Mouse (Mus musculus): ENCODE results near the gene CN725425. TPM values are rescaled to one million over a fixed set of nuclear protein-coding genes. Genes with fewer than 3 reads are reported as not detected.

The CN725425 gene
- polyA plus RNA-seq, 1 experiment from 2014 or later: not detected

- Histone ChIP-seq H3K27ac (ENCODE audit: low read depth, low read length) (no peak overlapping the region), H3K4me1 (replicated peaks; ENCODE audit: control insufficient read depth, insufficient read depth, low read length) (no peaks in the 10 kb centered on the region), H3K4me3 (ENCODE audit: low read depth, low read length) (no peak overlapping the region), H3K27me3 (replicated peaks; ENCODE audit: control insufficient read depth, insufficient read depth, low read length) (no peaks in the 10 kb centered on the region), H3K4me2 (replicated peaks; ENCODE audit: low read depth) (no peak overlapping the region), H3K36me3 (ENCODE audit: control insufficient read depth, insufficient read depth) (no peaks in the 10 kb centered on the region), H3K9me3 (ENCODE audit: control insufficient read depth) (no peaks in the 10 kb centered on the region), H3K9ac (ENCODE audit: low read depth, low read length) (no peak overlapping the region)
- WGBS: 82% methylated on average over 13 of the region's 13 CpGs
- ATAC-seq: no peak
- no peak for TF ChIP-seq CTCF (IDR thresholded peaks at IDR 0.05; ENCODE audit: low read depth)
These were observed 31.3 kb upstream of the CN725425 start for GRCm38 (mm10) chr15:91167850-91168562.

DNA sequence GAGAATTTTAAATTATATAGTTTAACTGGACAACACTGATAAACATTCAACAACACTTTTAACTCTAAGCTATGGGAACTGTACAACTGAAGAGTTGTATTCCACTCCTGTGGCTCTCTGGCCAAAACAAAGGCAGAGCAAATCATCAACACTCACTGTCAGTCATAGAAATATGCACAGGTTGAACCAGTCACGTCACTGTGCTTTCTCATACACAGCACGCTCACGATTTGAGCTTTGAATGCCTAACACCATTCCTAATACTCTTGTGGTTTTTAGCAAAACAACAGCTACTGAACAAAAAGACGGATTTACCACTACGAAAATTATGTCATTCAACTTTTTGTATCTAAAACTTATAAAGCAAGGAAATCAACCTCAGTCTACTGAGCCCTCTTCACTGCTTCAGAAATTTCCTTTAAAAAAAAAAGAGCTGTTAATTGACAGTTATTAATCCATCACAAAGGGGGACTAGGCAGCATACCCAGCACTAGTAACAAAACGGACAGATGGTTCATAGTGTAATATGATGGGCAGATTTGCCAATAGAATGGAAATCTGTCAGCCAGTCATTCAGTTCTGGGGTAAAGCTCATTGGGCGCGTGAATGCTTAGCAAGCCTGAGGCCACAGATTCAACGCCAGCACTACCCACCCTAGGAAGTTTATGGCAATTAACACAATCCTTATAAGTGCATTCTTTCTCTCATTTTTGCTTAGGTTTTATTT, 28.5 kb upstream of the CN725425 start:
- no peak for TF ChIP-seq CTCF (IDR thresholded peaks at IDR 0.05; ENCODE audit: low read depth)
- no peak overlapping the region for H3K4me3 ChIP-seq (ENCODE audit: low read depth, low read length)

GRCm38 (mm10) chr15:91171332-91171731, 28.0 kb upstream of the CN725425 start:
- H3K4me2 ChIP-seq (replicated peaks; ENCODE audit: low read depth): no peak overlapping the region
- no peak for ATAC-seq
- no peaks in the 10 kb centered on the region for H3K36me3 ChIP-seq (ENCODE audit: control insufficient read depth, insufficient read depth)
- H3K27me3 ChIP-seq (replicated peaks; ENCODE audit: control insufficient read depth, insufficient read depth, low read length): no peaks in the 10 kb centered on the region
- no peak overlapping the region for H3K4me3 ChIP-seq (ENCODE audit: low read depth, low read length)
- H3K9ac ChIP-seq (ENCODE audit: low read depth, low read length): no peak overlapping the region
- H3K9me3 ChIP-seq (ENCODE audit: control insufficient read depth): no peaks in the 10 kb centered on the region
- H3K27ac ChIP-seq (ENCODE audit: low read depth, low read length): no peak overlapping the region
- whole genome bisulfite sequencing: 88% methylated on average over 4 of the region's 4 CpGs
- H3K4me1 ChIP-seq (replicated peaks; ENCODE audit: control insufficient read depth, insufficient read depth, low read length): no peaks in the 10 kb centered on the region
- no peak for TF ChIP-seq CTCF (IDR thresholded peaks at IDR 0.05; ENCODE audit: low read depth)

More for the DNA sequence above, 28.5 kb upstream of the CN725425 start:
- Histone ChIP-seq H3K36me3 (ENCODE audit: control insufficient read depth, insufficient read depth) (no peaks in the 10 kb centered on the region), H3K4me1 (replicated peaks; ENCODE audit: control insufficient read depth, insufficient read depth, low read length) (no peaks in the 10 kb centered on the region), H3K27me3 (replicated peaks; ENCODE audit: control insufficient read depth, insufficient read depth, low read length) (no peaks in the 10 kb centered on the region), H3K27ac (ENCODE audit: low read depth, low read length) (no peak overlapping the region), H3K9me3 (ENCODE audit: control insufficient read depth) (no peaks in the 10 kb centered on the region), H3K9ac (ENCODE audit: low read depth, low read length) (no peak overlapping the region), H3K4me2 (replicated peaks; ENCODE audit: low read depth) (no peak overlapping the region)
- no peak for ATAC-seq
- 87% methylated on average over 9 of the region's 9 CpGs for WGBS

DNA sequence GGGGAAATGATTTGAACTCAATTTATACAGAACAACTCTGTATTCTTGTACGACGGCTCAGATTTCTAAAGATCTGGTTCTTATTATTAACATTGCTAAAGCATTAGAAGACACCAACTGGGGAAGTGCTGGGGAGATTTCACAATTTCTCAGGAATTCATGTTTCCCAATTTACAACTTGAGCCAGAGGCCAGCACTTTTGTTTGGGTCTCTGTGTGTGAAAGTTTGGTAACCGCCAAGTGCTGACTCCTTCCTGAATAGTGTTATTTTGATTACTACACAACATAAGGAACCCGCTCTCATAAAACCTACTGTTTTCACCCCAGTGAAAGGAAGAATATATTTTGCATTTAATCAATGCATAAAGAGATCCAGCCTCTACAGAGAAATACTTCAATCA, 27.1 kb upstream of the CN725425 start:
- H3K27ac ChIP-seq (ENCODE audit: low read depth, low read length): no peak overlapping the region

DNA sequence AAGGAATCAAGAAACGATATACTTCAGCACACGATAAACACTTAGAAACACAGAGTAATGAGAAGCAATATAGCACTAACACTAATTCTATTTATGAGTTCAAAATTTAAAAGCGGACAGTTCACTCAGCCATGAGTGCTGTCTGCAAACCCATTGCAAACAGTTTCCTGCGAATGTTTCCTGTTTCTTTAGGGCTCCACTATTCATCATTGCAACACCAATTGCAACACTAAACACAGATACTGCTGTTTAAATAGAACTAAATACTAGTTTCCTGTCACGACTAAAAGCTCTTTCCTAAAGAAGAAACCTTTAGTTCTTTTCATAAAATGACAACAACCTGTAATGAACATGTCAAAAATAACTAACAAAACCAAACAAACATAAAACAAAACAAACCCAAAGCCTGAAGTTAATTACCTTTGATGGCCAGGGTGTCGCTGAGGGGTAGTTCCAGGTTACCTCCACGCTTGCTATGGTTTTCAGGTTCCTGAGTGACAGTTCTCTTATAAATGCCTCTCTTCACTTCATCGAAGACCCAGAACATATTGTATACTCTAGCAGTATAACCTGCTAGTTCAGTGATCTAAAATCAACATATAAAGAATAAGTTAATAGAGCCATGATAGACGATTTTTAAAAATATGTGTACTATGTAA, 20.5 kb upstream of the CN725425 start:
- H3K36me3 ChIP-seq (ENCODE audit: control insufficient read depth, insufficient read depth): no peaks in the 10 kb centered on the region
- no peak for ATAC-seq
- WGBS: 50% methylated on average over 9 of the region's 9 CpGs
- no peaks in the 10 kb centered on the region for H3K9me3 ChIP-seq (ENCODE audit: control insufficient read depth)
- H3K27me3 ChIP-seq (replicated peaks; ENCODE audit: control insufficient read depth, insufficient read depth, low read length): no peaks in the 10 kb centered on the region
- no peak overlapping the region for H3K4me2 ChIP-seq (replicated peaks; ENCODE audit: low read depth)
- H3K27ac ChIP-seq (ENCODE audit: low read depth, low read length): no peak overlapping the region
- no peak overlapping the region for H3K9ac ChIP-seq (ENCODE audit: low read depth, low read length)
- TF ChIP-seq CTCF (IDR thresholded peaks at IDR 0.05; ENCODE audit: low read depth): no peak
- no peak overlapping the region for H3K4me3 ChIP-seq (ENCODE audit: low read depth, low read length)
- no peaks in the 10 kb centered on the region for H3K4me1 ChIP-seq (replicated peaks; ENCODE audit: control insufficient read depth, insufficient read depth, low read length)

More for the DNA sequence above, 27.1 kb upstream of the CN725425 start:
- H3K4me2 ChIP-seq (replicated peaks; ENCODE audit: low read depth): no peak overlapping the region
- H3K36me3 ChIP-seq (ENCODE audit: control insufficient read depth, insufficient read depth): no peaks in the 10 kb centered on the region
- TF ChIP-seq CTCF (IDR thresholded peaks at IDR 0.05; ENCODE audit: low read depth): no peak
- no peaks in the 10 kb centered on the region for H3K27me3 ChIP-seq (replicated peaks; ENCODE audit: control insufficient read depth, insufficient read depth, low read length)
- ATAC-seq: no peak
- no peak overlapping the region for H3K4me3 ChIP-seq (ENCODE audit: low read depth, low read length)
- no peaks in the 10 kb centered on the region for H3K9me3 ChIP-seq (ENCODE audit: control insufficient read depth)
- WGBS: 67% methylated on average over 4 of the region's 4 CpGs
- H3K9ac ChIP-seq (ENCODE audit: low read depth, low read length): no peak overlapping the region
- no peaks in the 10 kb centered on the region for H3K4me1 ChIP-seq (replicated peaks; ENCODE audit: control insufficient read depth, insufficient read depth, low read length)

- no peak overlapping the region for H3K4me2 ChIP-seq (replicated peaks; ENCODE audit: low read depth)
- no peak overlapping the region for H3K9ac ChIP-seq (ENCODE audit: low read depth, low read length)
- no peak for ATAC-seq
- 67% methylated on average over 15 of the region's 15 CpGs for WGBS
- no peak for TF ChIP-seq CTCF (IDR thresholded peaks at IDR 0.05; ENCODE audit: low read depth)
- no peaks in the 10 kb centered on the region for H3K9me3 ChIP-seq (ENCODE audit: control insufficient read depth)
- H3K4me3 ChIP-seq (ENCODE audit: low read depth, low read length): no peak overlapping the region
- H3K27me3 ChIP-seq (replicated peaks; ENCODE audit: control insufficient read depth, insufficient read depth, low read length): no peaks in the 10 kb centered on the region
- no peaks in the 10 kb centered on the region for H3K4me1 ChIP-seq (replicated peaks; ENCODE audit: control insufficient read depth, insufficient read depth, low read length)
- no peaks in the 10 kb centered on the region for H3K36me3 ChIP-seq (ENCODE audit: control insufficient read depth, insufficient read depth)
- H3K27ac ChIP-seq (ENCODE audit: low read depth, low read length): no peak overlapping the region
These were observed 19.2 kb upstream of the CN725425 start for GRCm38 (mm10) chr15:91179911-91180622.
